Mouse (Mus musculus): ENCODE measurements around the gene Ncam2.

DNA sequence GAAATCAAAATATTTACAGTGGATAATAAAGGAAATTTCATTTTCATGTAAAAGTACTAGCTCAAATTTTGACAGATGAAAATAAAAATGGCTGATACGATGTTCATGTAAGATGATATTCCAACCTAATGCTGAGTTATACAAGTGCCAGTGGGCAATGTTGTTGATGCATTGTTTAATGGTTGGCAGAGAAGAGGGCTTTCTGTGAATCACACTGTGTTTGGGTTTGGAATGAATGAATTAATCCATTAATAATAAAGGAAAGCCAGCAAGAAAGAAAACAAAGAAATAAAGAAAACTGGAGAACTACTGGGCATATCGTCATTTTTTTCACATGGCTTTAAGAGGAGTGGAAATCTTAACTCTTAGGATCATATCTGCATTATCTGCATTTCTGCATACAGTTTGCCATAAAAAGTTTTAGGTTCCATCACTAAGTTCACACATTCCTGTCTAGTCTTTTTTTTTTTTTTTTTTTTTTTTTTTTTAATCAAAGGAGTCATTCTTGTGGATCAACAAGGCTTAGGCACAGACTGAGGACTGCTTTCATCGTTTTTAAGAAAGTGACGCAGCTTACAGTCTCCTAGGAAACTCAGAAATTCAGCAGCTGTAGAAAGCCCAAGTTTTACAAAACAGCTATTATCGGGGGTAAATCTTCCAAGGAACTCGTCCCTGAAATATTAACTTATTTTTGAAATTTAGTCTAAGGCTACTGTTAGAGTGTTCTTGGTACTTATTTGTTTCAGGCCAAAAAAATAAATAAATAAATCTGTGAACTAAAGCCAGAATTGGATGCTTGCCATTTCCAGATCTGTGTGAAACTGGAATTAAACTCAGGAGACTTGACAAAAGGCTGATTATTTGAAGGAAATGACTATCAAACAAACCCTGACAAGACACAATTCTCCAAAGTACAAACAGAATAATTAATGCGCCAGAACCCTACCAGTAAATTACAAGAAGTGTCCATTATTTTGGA is 84.7 kb downstream of the Ncam2 start:
- TF ChIP-seq POLR2A (IDR thresholded peaks at IDR 0.05; ENCODE audit: insufficient read length, low read depth): no peak
- TF ChIP-seq MAX (IDR thresholded peaks at IDR 0.05; ENCODE audit: low read depth): no peak
